Mouse (Mus musculus) olfactory bulb, adult 2 months (tissue): ENCODE data around the gene Pttg1ip. TPM values are rescaled to one million over a fixed set of nuclear protein-coding genes. Genes with fewer than 3 reads are reported as not detected.
A peak's percentile ranks its signal among the peaks of the same experiment; 100 is the strongest.

Experiments
- H3K27ac ChIP-seq: fragments of 200-500 bp; 2 replicates; pipeline ENCODE4 v1.5.1; 2012; ENCODE audit warnings: low read depth, low read length; ENCODE audit not compliant: insufficient read depth
- H3K4me1 ChIP-seq: fragments of 200-500 bp; 2 replicates; pipeline ENCODE4 v1.6.1; 2012; ENCODE audit warnings: low read length; ENCODE audit not compliant: control insufficient read depth, insufficient read depth
- H3K4me3 ChIP-seq: fragments of 200-500 bp; 2 replicates; pipeline ENCODE4 v1.5.1; 2012; ENCODE audit warnings: mild to moderate bottlenecking, low read depth, low read length, moderate library complexity; ENCODE audit not compliant: insufficient read depth
- CTCF ChIP-seq: fragments of 200-500 bp; IDR thresholded peaks from 2 replicates; pipeline ENCODE4 v1.5.1; 2012; ENCODE audit warnings: low read depth, mild to moderate bottlenecking, low read length, moderate library complexity; ENCODE audit not compliant: insufficient read depth
- POLR2A ChIP-seq: fragments of 200-500 bp; IDR thresholded peaks from 2 replicates; pipeline ENCODE4 v1.6.1; 2012; ENCODE audit warnings: mild to moderate bottlenecking, low read depth, low read length, moderate library complexity; ENCODE audit not compliant: insufficient read depth
- WGBS: fragments of 180-500 bp; shearing (Covaris S2); methylation state at CpG from one replicate; pipeline ENCODE4 v1.1.7; 2018; 5-methylcytosine and 5-hydroxymethylcytosine counted together
- polyA plus RNA-seq: library from polyadenylated mRNA; stranded (reverse); fragments of >200 nt; gene quantifications from 2 replicates; pipeline ENCODE4 v1.2.4, GENCODE M21; 2012; ENCODE audit warnings: low replicate concordance; ENCODE audit not compliant: missing spikeins, insufficient read depth, insufficient read length

The Pttg1ip gene
- polyA plus RNA-seq, 1 experiment: not detected

DNA sequence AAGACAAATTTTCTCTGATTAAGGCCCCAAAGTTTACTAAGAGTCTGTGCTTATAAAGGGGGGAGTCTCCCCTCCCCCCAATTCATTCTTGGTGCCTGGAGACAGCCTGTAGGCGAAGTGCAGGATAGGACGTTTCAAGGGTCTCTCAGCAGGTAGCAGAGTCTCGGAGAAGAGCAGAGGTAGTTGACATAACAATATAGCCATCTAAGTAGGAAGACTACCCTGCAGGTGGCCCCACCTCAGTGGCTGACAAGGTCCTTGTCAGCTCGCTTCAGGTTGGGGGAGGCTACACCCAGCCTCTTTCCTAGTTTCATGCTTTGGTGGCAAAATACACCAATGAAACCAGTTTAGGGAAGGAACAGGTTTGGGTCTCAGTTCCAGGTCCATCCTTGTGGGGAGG lies 21.5 kb downstream of the Pttg1ip start:
- Histone ChIP-seq H3K4me3 (no peak overlapping the region), H3K27ac (no peak overlapping the region), H3K4me1 (peaks cover 18% of the 10 kb centered on the region)
- TF ChIP-seq CTCF (no peak), POLR2A (no peak)
- WGBS: 65% methylated on average over 4 of the region's 4 CpGs

DNA sequence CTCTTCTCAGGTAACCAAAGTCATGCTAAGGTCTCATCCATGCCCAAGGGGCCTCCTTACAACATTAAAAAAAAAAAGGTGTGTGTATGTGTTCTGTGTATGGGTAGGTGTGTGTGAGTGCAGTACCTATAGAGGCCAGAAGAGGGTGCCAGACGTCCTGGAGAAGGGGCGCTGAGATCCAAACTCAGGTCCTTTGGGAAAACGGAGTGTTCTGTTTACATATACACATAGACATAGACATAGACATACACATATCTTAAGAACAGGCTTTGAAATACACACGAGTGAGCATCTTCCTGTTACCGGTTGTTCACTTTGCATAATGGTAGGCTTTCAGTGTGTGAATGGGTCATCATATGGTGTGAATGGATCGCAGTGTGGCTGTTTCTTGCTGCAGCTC lies 22.6 kb downstream of the Pttg1ip start:
- TF ChIP-seq POLR2A: no peak
- no peak for TF ChIP-seq CTCF
- no peak overlapping the region for H3K4me3 ChIP-seq
- no peak overlapping the region for H3K27ac ChIP-seq
- peaks cover 21% of the 10 kb centered on the region for H3K4me1 ChIP-seq
- WGBS: 88% methylated on average over 6 of the region's 6 CpGs

DNA sequence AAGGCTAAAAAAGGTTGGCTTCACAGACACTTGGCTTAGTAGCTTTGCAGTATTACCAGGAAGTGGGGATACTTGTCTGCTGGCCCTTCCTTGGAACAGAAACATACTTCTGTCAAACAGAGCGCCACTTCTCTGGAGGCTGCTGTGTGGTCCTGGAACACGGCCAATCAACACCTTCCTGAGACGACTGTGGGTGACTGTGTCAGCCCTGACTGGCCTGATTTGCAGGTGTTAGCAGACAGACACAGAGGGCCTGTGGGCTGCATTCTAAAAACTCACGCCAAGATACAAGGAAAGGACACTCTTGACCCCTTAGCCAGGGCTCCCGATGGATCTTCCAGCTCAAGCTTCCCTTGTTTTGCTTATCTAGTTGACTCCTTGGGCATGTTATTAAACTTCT lies 23.4 kb downstream of the Pttg1ip start:
- no peak overlapping the region for H3K4me3 ChIP-seq
- WGBS: 59% methylated on average over 5 of the region's 5 CpGs
- no peak overlapping the region for H3K27ac ChIP-seq
- peaks cover 23% of the 10 kb centered on the region for H3K4me1 ChIP-seq
- TF ChIP-seq POLR2A (no peak), CTCF (no peak)

DNA sequence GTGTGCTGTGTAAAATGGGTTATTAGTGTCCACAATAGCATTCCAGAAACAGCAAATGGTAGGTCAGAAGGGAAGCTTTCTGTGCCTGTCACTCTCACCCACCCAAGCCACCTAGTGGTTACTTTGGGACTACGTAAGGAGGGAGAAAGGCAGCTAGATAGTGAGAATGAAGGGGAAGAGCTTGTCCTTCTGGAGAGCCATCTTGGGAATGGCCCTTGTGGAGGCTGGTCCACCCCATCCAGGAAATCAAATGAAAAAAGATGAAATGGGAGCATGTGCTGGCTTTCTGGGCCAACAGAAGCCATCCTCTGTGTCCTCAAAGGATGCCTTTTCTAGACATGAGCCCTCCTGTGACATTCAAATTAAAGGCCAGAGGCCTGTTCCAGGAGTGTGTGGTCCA lies 23.8 kb downstream of the Pttg1ip start:
- Histone ChIP-seq H3K4me3 (no peak overlapping the region), H3K4me1 (peaks cover 25% of the 10 kb centered on the region), H3K27ac (peak overlapping the region; percentile 88)
- 0% methylated on average over 1 of the region's 1 CpGs for WGBS
- no peak for TF ChIP-seq POLR2A
- no peak for TF ChIP-seq CTCF

- under 1% methylated on average over 110 of the region's 119 CpGs for WGBS
- H3K4me3 ChIP-seq: peak within 1 kb of the TSS; percentile 54
- TF ChIP-seq CTCF (no peak), POLR2A (peak; percentile 64)
- H3K27ac ChIP-seq: peak within 1 kb of the TSS; percentile 88
- H3K4me1 ChIP-seq: peaks cover 32% of the 10 kb centered on the region
These were observed 24.6 kb downstream of the Pttg1ip start, which contains the start of the genes Sumo3 and Gm49325 for GRCm38 (mm10) chr10:77605908-77606826. Gene Sumo3, plus strand, starts transcription at chr10:77606097. Gene Gm49325, plus strand, starts transcription at chr10:77606197.

GRCm38 (mm10) chr10:77606855-77607254 lies 25.3 kb downstream of the Pttg1ip start:
- TF ChIP-seq CTCF: no peak
- no peak for TF ChIP-seq POLR2A
- peak overlapping the region; percentile 54 for H3K4me3 ChIP-seq
- H3K27ac ChIP-seq: peak overlapping the region; percentile 65
- 28% methylated on average over 7 of the region's 7 CpGs for WGBS
- peaks cover 34% of the 10 kb centered on the region for H3K4me1 ChIP-seq

DNA sequence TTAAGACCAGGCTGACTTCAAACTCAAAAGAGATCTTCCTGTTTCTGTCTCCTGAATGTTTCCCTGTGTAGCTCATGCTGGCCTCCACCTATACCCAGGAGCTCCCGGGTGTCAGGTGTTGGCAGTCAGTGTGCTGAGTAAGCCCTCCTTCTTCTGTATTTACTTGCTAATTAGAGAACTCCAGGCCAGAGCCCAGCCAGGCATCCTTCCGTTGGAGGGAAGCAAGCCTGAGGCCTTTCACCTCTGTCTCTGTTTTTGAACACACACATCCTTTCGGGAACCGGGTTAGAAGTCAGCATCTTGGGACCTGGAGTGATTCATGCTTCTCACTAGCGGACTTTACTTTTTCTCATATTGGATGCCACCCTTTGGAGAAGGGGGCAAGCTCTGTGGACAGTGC lies 25.9 kb downstream of the Pttg1ip start:
- H3K4me3 ChIP-seq: peak overlapping the region; percentile 54
- H3K27ac ChIP-seq: no peak overlapping the region
- TF ChIP-seq POLR2A (no peak), CTCF (no peak)
- H3K4me1 ChIP-seq: peaks cover 34% of the 10 kb centered on the region
- WGBS: 37% methylated on average over 5 of the region's 5 CpGs

DNA sequence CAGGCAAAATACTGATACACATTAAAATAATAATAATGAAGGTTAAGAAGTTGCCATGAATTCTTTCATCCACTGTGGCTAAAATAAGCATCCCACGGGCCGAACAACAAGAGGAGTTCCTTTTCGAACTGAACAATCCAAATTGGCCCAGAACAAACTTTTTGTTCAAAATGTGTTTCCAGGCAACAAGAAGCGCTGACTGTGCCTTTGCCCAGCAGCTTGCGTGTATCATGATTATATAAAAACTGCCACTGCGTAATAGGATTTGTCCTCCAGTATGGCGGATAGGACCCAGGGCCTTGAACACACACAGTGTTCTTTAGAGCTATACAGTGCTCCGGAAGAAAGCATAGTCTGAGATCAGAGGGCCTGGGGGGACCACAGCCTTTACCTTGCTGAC lies 27.1 kb downstream of the Pttg1ip start:
- Histone ChIP-seq H3K4me3 (no peak overlapping the region), H3K4me1 (peaks cover 38% of the 10 kb centered on the region), H3K27ac (no peak overlapping the region)
- WGBS: 44% methylated on average over 8 of the region's 8 CpGs
- TF ChIP-seq POLR2A: no peak
- no peak for TF ChIP-seq CTCF

DNA sequence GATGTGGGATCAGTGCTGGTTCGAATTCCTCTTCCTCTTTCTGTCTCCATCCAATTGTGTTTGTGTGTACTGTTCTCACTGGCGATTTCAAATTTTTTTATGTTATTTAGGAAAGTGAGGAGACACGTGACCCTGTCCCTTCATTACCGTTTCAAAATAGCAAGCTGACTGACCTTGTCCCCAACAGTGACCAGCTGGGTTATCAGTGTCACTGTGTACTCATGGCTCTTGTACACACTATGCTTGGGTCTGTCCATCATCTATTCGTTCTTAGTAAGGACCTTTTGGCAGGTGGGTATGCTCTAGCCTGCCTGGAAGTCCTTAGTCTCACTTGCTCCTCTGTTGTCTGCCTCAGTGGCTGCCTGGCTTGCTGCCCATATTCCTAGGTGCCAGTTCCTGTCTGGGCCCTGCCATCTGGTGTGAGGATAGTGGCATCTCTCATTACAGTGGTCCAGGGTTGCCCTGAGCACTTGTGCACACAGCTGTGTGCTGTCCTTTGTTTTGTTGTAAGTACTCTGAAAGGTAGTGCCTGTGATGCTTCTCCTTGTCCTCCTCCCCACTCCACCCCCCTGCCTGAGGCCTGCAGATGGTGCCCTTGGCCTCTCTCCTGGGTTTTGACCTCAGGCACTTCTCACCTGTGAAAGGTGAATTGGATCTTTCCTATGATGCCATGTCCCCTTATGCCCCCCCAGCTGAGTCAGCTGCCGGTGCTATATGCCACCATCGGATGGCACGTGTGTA lies 28.9 kb downstream of the Pttg1ip start:
- Histone ChIP-seq H3K27ac (peak overlapping the region; percentile 40; the same call in 1 of the 2 replicates), H3K4me3 (no peak overlapping the region), H3K4me1 (peaks cover 38% of the 10 kb centered on the region)
- 68% methylated on average over 8 of the region's 8 CpGs for WGBS
- no peak for TF ChIP-seq CTCF
- no peak for TF ChIP-seq POLR2A
